Mouse (Mus musculus) heart, embryonic 12.5 days (tissue): ENCODE data around the gene Plekhg1. TPM values are rescaled to one million over a fixed set of nuclear protein-coding genes. Genes with fewer than 3 reads are reported as not detected.

Source experiments
- ATAC-seq: fragments of 200-750 bp; cut with Nextera tagmentation; 2 replicates; pipeline ENCODE4 v1.8.0; 2017; ENCODE audit warnings: moderate TSS enrichment, moderate library complexity; ENCODE audit not compliant: insufficient number of reproducible peaks, low FRiP score
- H3K27ac ChIP-seq: fragments of 300-500 bp; sonication (generic); 2 replicates; pipeline ENCODE4 v1.5.1; 2016; ENCODE audit warnings: mild to moderate bottlenecking, moderate library complexity; ENCODE audit not compliant: poor library complexity, severe bottlenecking
- H3K27me3 ChIP-seq: fragments of 300-500 bp; sonication (generic); replicated peaks from 2 replicates; pipeline ENCODE4 v1.6.1; 2016; ENCODE audit warnings: mild to moderate bottlenecking, moderate library complexity
- H3K36me3 ChIP-seq: fragments of 300-500 bp; sonication (generic); 2 replicates; pipeline ENCODE4 v1.6.1; 2016; ENCODE audit warnings: mild to moderate bottlenecking, moderate library complexity
- H3K4me1 ChIP-seq: fragments of 300-500 bp; sonication (generic); replicated peaks from 2 replicates; pipeline ENCODE4 v1.6.1; 2016; ENCODE audit warnings: mild to moderate bottlenecking
- H3K4me2 ChIP-seq: fragments of 300-500 bp; sonication (generic); 2 replicates; pipeline ENCODE4 v1.6.1; 2016; ENCODE audit warnings: mild to moderate bottlenecking, moderate library complexity
- H3K4me3 ChIP-seq: fragments of 300-500 bp; sonication (generic); 2 replicates; pipeline ENCODE4 v1.5.1; 2016; ENCODE audit warnings: mild to moderate bottlenecking
- H3K9ac ChIP-seq: fragments of 300-500 bp; sonication (generic); 2 replicates; pipeline ENCODE4 v1.6.1; 2016; ENCODE audit warnings: mild to moderate bottlenecking, moderate library complexity
- H3K9me3 ChIP-seq: fragments of 300-500 bp; sonication (generic); replicated peaks from 2 replicates; pipeline ENCODE4 v1.6.1; 2016; ENCODE audit warnings: mild to moderate bottlenecking, moderate library complexity
- WGBS: fragments of 180-500 bp; shearing (Covaris S2); methylation state at CpG from one replicate; pipeline ENCODE4 v1.1.7; 2016; 5-methylcytosine and 5-hydroxymethylcytosine counted together
- polyA plus RNA-seq: library from polyadenylated mRNA; unstranded; fragments of >200 nt; fragmentation: Nextera tagmentation; extraction: Ambion mirVana; gene quantifications from 2 replicates; pipeline ENCODE4 v1.2.1, GENCODE M21; 2016

Gene Plekhg1
- polyA plus RNA-seq, 1 experiment from 2014 or later = 8.6 TPM

GRCm38 (mm10) chr10:3939895-3940595 lies 199.9 kb downstream of the Plekhg1 start:
- Histone ChIP-seq H3K4me2 (no peak overlapping the region), H3K27me3 (no peaks in the 10 kb centered on the region), H3K4me3 (no peak overlapping the region), H3K9me3 (no peaks in the 10 kb centered on the region), H3K36me3 (0 out of 2 replicates have a peak, but pooled peaks cover 6% of the 10 kb centered on the region), H3K4me1 (0 out of 2 replicates have a peak, but pooled peaks cover 7% of the 10 kb centered on the region), H3K27ac (no peak overlapping the region), H3K9ac (no peak overlapping the region)
- 86% methylated on average over 11 of the region's 11 CpGs for WGBS
- no peak for ATAC-seq

DNA sequence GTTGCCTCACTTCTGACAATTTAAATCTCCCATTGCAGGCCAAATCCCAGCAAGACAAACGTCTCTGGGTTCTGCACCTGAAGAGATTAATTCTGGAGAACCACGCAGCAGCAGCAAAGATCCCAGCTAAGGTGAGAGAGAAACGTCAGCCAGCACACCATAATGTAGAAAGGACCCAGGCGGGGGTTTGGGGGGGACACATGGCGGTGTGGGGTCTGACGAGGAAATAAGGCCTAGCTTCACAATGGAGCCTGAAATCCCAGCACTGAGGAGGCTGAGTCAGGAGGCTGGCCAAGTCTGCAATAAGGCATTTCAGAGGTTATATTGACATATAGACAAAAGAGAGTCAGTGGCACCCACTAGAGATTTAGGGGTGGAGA lies 200.4 kb downstream of the Plekhg1 start:
- no peak overlapping the region for H3K27ac ChIP-seq
- WGBS = 80% methylated on average over 6 of the region's 6 CpGs

GRCm38 (mm10) chr10:3941054-3941757 lies 201.0 kb downstream of the Plekhg1 start:
- H3K9ac ChIP-seq = no peak overlapping the region
- no peak overlapping the region for H3K27ac ChIP-seq
- H3K4me1 ChIP-seq = 0 out of 2 replicates have a peak, but pooled peaks cover 7% of the 10 kb centered on the region
- H3K9me3 ChIP-seq = no peaks in the 10 kb centered on the region
- no peak overlapping the region for H3K4me3 ChIP-seq
- no peaks in the 10 kb centered on the region for H3K27me3 ChIP-seq
- no peak overlapping the region for H3K4me2 ChIP-seq
- ATAC-seq = no peak; the same call in 1 of the 2 replicates
- H3K36me3 ChIP-seq = 0 out of 2 replicates have a peak, but pooled peaks cover 6% of the 10 kb centered on the region
- WGBS = 32% methylated on average over 11 of the region's 11 CpGs

More for the DNA sequence above, 200.4 kb downstream of the Plekhg1 start:
- no peaks in the 10 kb centered on the region for H3K9me3 ChIP-seq
- H3K9ac ChIP-seq = no peak overlapping the region
- 0 out of 2 replicates have a peak, but pooled peaks cover 7% of the 10 kb centered on the region for H3K4me1 ChIP-seq
- H3K4me3 ChIP-seq = no peak overlapping the region
- no peak overlapping the region for H3K4me2 ChIP-seq
- no peaks in the 10 kb centered on the region for H3K27me3 ChIP-seq
- ATAC-seq = no peak
- H3K36me3 ChIP-seq = 0 out of 2 replicates have a peak, but pooled peaks cover 6% of the 10 kb centered on the region

GRCm38 (mm10) chr10:3942289-3942688 lies 202.1 kb downstream of the Plekhg1 start:
- H3K36me3 ChIP-seq = 0 out of 2 replicates have a peak, but pooled peaks cover 9% of the 10 kb centered on the region
- no peaks in the 10 kb centered on the region for H3K27me3 ChIP-seq
- no peak overlapping the region for H3K9ac ChIP-seq
- H3K4me1 ChIP-seq = 0 out of 2 replicates have a peak, but pooled peaks cover 7% of the 10 kb centered on the region
- no peak overlapping the region for H3K27ac ChIP-seq
- no peak overlapping the region for H3K4me2 ChIP-seq
- no peak overlapping the region for H3K4me3 ChIP-seq
- ATAC-seq = no peak
- H3K9me3 ChIP-seq = no peaks in the 10 kb centered on the region
- WGBS = 63% methylated on average over 6 of the region's 6 CpGs

- no peak overlapping the region for H3K9ac ChIP-seq
- ATAC-seq = no peak
- 0 out of 2 replicates have a peak, but pooled peaks cover 7% of the 10 kb centered on the region for H3K4me1 ChIP-seq
- no peak overlapping the region for H3K4me2 ChIP-seq
- H3K36me3 ChIP-seq = 0 out of 2 replicates have a peak, but pooled peaks cover 9% of the 10 kb centered on the region
- no peaks in the 10 kb centered on the region for H3K27me3 ChIP-seq
- no peak overlapping the region for H3K27ac ChIP-seq
- H3K9me3 ChIP-seq = no peaks in the 10 kb centered on the region
- WGBS = 28% methylated on average over 10 of the region's 10 CpGs
- H3K4me3 ChIP-seq = no peak overlapping the region
Measured at GRCm38 (mm10) chr10:3943492-3944395, 203.6 kb downstream of the Plekhg1 start.

- no peaks in the 10 kb centered on the region for H3K9me3 ChIP-seq
- H3K4me3 ChIP-seq = no peak overlapping the region
- H3K9ac ChIP-seq = no peak overlapping the region
- WGBS = 87% methylated on average over 17 of the region's 17 CpGs
- no peak overlapping the region for H3K4me2 ChIP-seq
- H3K4me1 ChIP-seq = no peaks in the 10 kb centered on the region
- H3K27ac ChIP-seq = no peak overlapping the region
- no peak for ATAC-seq
- H3K27me3 ChIP-seq = no peaks in the 10 kb centered on the region
- H3K36me3 ChIP-seq = peaks cover 6% of the 10 kb centered on the region; the same call in 1 of the 2 replicates
Measured at GRCm38 (mm10) chr10:3946871-3947270, 206.7 kb downstream of the Plekhg1 start.

DNA sequence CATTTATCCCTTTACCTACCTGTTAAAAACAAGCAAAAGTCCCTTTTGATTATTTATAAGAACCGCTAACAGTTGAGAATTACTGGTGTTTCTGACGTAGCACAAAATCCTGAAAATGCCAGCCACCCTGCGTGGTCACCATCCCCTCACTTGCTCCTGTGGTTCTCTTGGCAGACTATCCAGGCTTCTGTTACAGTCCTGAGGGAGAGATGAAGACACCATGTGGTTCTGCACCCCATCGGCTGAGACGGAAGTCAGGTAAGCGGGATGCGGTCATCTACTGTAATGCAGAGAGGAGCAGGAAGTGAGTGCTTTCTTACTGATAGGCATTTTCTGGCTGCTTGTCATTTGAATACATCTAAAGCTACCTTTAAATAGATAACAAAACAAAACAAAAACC lies 207.2 kb downstream of the Plekhg1 start:
- no peak overlapping the region for H3K27ac ChIP-seq
- no peaks in the 10 kb centered on the region for H3K27me3 ChIP-seq
- H3K4me2 ChIP-seq = no peak overlapping the region
- 84% methylated on average over 7 of the region's 7 CpGs for WGBS
- no peaks in the 10 kb centered on the region for H3K9me3 ChIP-seq
- H3K36me3 ChIP-seq = peaks cover 6% of the 10 kb centered on the region; the same call in 1 of the 2 replicates
- no peak overlapping the region for H3K4me3 ChIP-seq
- no peaks in the 10 kb centered on the region for H3K4me1 ChIP-seq
- ATAC-seq = no peak
- H3K9ac ChIP-seq = no peak overlapping the region

- Histone ChIP-seq H3K27me3 (no peaks in the 10 kb centered on the region), H3K27ac (no peak overlapping the region), H3K4me1 (no peaks in the 10 kb centered on the region), H3K4me3 (no peak overlapping the region), H3K9ac (no peak overlapping the region), H3K36me3 (peaks cover 6% of the 10 kb centered on the region; the same call in 1 of the 2 replicates), H3K9me3 (no peaks in the 10 kb centered on the region), H3K4me2 (no peak overlapping the region)
- no peak for ATAC-seq
- WGBS = 82% methylated on average over 6 of the region's 6 CpGs
Measured at GRCm38 (mm10) chr10:3949306-3949705, 209.1 kb downstream of the Plekhg1 start.

DNA sequence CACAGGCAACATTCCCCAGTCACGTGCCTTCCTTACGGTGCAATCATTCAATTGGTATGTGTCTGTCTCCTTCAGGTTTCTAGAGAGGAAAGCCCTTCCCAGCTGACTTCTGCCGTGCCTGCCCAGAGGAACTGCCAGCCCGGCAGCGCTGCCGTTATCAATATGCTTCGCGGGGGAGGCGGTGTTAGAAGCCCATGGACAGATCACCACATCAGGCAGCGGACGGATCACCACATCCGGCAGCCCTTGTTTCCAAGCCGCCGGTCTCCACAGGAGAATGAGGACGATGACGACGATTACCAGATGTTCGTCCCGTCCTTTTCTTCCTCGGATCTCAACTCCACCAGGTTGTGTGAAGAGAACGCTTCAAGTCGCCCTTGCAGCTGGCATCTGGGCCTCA lies 216.3 kb downstream of the Plekhg1 start:
- Histone ChIP-seq H3K9me3 (no peaks in the 10 kb centered on the region), H3K27me3 (no peaks in the 10 kb centered on the region), H3K9ac (no peak overlapping the region), H3K4me1 (peaks cover 5% of the 10 kb centered on the region; the same call in 1 of the 2 replicates), H3K4me3 (no peak overlapping the region), H3K36me3 (peaks cover 23% of the 10 kb centered on the region), H3K4me2 (peak overlapping the region; percentile 51), H3K27ac (no peak overlapping the region)
- WGBS = 49% methylated on average over 22 of the region's 22 CpGs
- ATAC-seq = no peak

- no peak for ATAC-seq
- peaks cover 5% of the 10 kb centered on the region; the same call in 1 of the 2 replicates for H3K4me1 ChIP-seq
- WGBS = 64% methylated on average over 5 of the region's 5 CpGs
- no peak overlapping the region for H3K4me3 ChIP-seq
- peaks cover 26% of the 10 kb centered on the region for H3K36me3 ChIP-seq
- no peak overlapping the region for H3K9ac ChIP-seq
- no peak overlapping the region for H3K27ac ChIP-seq
- no peaks in the 10 kb centered on the region for H3K27me3 ChIP-seq
- no peaks in the 10 kb centered on the region for H3K9me3 ChIP-seq
- H3K4me2 ChIP-seq = no peak overlapping the region
Measured at GRCm38 (mm10) chr10:3958591-3958990, 218.4 kb downstream of the Plekhg1 start.
